Mouse (Mus musculus) heart, postnatal 0 days (tissue): ENCODE measurements around the gene Eef1akmt4.

ENCODE experiments used
- CTCF ChIP-seq: IDR thresholded peaks from 2 replicates; pipeline ENCODE4 v1.5.1; 2016; ENCODE audit warnings: antibody characterized with exemption, control low read depth, low read depth
- EP300 ChIP-seq: IDR thresholded peaks from 2 replicates; pipeline ENCODE4 v1.6.1; 2016; ENCODE audit warnings: antibody characterized with exemption, low read depth

GRCm38 (mm10) chr16:20643911-20644310 lies 32.5 kb downstream of the Eef1akmt4 start:
- TF ChIP-seq EP300 (no peak), CTCF (no peak)
